Mouse (Mus musculus) small intestine, adult 10 weeks (tissue): Measurements from ENCODE around the gene Gm10392. TPM values are rescaled to one million over a fixed set of nuclear protein-coding genes. Genes with fewer than 3 reads are reported as not detected.

Experiments used
- polyA plus RNA-seq: library from polyadenylated mRNA; stranded (reverse); fragments of 350-450 nt; fragmentation: Illumina TruSeq; extraction: RNeasy Lipid Tissue Mini Kit (QIAGEN cat#74804); gene quantifications from one replicate; pipeline ENCODE4 v1.2.3, GENCODE M21; 2014; ENCODE audit warnings: low replicate concordance

The Gm10392 gene
- not detected for polyA plus RNA-seq

GRCm38 (mm10) chr11:77519043-77519442 lies at the start of gene Gm10392:
Gm10392 (minus strand) TSS chr11:77519198.

GRCm38 (mm10) chr11:77515637-77516552 lies 3.1 kb downstream of the Gm10392 start, which contains the start of gene Trp53i13:
Trp53i13 (minus strand) TSS chr11:77515980.

GRCm38 (mm10) chr11:77514832-77515636 lies 4.0 kb downstream of the Gm10392 start, which contains the start of gene Abhd15:
Abhd15 (plus strand) TSS chr11:77515121.

GRCm38 (mm10) chr11:77493512-77494343 lies 25.3 kb downstream of the Gm10392 start, which contains the start of gene Git1:
Git1 (plus strand) TSS chr11:77493562.

GRCm38 (mm10) chr11:77489591-77490235 lies 29.3 kb downstream of the Gm10392 start, which contains the start of gene Ankrd13b:
Ankrd13b (minus strand) TSS chr11:77489678.

Other genes with a start within 250 kb of the Gm10392 start
- not detected for gene Coro6, start 56.8 kb downstream of the Gm10392 start, polyA plus RNA-seq
- gene Ankrd13b, start 29.5 kb downstream of the Gm10392 start, polyA plus RNA-seq: not detected
- gene Git1, start 25.6 kb downstream of the Gm10392 start, polyA plus RNA-seq: 0.33 TPM
- gene Abhd15, start 4.1 kb downstream of the Gm10392 start, polyA plus RNA-seq: 0.93 TPM
- not detected for gene Trp53i13, start 3.2 kb downstream of the Gm10392 start, polyA plus RNA-seq
- gene Taok1, start 88.6 kb upstream of the Gm10392 start, polyA plus RNA-seq: 53.8 TPM
- gene Nufip2, start 167.0 kb upstream of the Gm10392 start, polyA plus RNA-seq: 89.4 TPM
- gene Cryba1, start 206.1 kb upstream of the Gm10392 start, polyA plus RNA-seq: not detected
- gene Myo18a, start 244.0 kb upstream of the Gm10392 start, polyA plus RNA-seq: 30.9 TPM